Mouse (Mus musculus) c-Kit-positive CD71-positive TER-119-negative erythroid progenitor cells, embryonic 14.5 days (primary cell): ENCODE results near the gene Pradc1.
A peak's percentile ranks its signal among the peaks of the same experiment; 100 is the strongest.
"Not testable (repeated sequence)": the region's sequence is repeated elsewhere in the genome, so short reads cannot be mapped to it uniquely, and the experiment has no call there.

Source experiments
- DNase-seq: peaks from one replicate; pipeline ENCODE4 v3.0.0-alpha.2; 2013; ENCODE audit warnings: low read depth

Gene Pradc1

DNA sequence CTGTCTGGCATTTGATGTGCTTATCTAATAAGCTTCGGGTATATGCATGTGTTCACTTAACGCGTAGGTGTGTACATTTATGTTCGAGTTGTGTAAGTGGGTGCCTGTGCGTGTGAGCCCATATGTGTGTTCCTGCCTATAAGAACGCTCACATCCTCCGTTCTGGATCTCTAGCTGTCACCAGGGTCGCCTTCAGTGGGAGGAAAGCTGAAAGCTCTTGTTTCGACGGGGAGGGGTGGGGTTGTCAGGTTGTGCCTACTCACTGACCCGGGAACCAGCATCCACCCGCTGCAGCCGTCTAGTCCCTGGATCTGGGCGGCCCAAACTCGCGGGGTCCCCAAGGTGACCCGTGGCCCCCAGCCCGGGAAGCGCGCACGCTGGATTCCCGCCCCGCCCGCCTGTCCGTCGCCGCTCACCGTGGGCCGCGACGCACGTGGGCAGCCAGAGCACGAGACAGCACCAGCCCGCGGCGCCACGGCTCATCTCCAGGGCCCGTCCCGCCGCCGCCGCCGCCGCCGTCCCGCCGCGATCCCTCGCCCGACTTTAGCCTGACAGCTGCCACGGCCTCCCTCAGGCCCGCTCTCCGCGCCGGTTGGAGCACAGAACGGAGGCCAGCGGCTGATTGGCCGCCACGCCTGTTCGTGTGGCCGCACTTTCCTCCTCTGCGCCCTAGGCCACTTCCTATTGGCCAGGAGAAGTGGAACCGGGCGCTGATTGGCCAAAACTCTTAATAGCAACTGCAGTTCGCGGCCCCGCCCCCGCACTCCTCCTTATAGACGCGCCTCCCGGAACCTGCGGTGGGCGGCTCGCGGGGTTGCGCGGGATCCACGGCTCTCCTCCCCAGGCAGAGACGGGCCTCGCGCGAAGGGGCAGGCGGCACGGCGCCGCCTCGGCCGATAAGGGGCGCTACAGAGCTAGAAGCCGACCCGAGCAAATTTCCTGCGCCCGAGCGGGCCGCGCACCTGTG lies 790 bp downstream of the Pradc1 start, which contains the start of gene Cct7:
Gene Cct7 (plus strand): TSS at position 818 of the 967 bp plus-strand sequence.
- DNase-seq, result peak; percentile 99

DNA sequence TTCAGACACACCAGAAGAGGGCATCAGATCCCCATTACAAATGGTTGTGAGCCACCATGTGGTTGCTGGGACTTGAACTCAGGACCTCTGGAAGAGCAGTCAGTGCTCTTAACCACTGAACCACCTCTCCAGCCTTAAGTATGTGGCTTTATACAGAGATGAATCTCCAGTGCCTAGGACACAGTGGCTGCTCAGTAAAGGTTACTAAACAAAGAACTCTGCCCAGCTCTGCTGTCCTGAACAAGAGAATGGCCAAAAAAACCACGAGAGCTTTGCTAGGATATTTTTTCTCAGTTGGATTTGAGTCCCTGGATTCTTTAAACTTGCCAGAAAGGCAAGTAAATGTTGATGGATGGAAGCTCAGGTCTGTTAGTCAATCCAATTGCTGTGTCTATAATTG lies 1.6 kb downstream of the Pradc1 start:
- not testable (repeated sequence) for DNase-seq

DNA sequence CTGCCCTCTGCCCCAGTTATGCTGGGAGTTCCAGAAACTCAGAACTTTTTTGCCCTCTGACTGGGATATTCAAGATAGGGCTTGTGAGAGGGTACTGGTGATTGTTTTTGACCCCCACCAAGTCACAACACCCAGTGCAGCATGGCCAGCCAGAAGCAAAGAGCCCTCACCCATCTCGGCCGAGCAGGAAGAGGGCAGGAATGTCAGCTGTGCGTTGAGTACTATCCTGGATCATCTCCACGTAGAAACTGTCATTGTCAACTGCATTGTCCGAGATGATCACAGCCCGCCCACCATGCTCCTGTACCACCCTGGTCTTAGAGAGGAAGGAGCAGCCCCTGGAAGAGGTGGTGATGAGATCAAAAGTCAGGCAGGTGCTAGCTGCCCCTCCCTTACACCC lies 4.4 kb downstream of the Pradc1 start:
- DNase-seq, result no peak

DNA sequence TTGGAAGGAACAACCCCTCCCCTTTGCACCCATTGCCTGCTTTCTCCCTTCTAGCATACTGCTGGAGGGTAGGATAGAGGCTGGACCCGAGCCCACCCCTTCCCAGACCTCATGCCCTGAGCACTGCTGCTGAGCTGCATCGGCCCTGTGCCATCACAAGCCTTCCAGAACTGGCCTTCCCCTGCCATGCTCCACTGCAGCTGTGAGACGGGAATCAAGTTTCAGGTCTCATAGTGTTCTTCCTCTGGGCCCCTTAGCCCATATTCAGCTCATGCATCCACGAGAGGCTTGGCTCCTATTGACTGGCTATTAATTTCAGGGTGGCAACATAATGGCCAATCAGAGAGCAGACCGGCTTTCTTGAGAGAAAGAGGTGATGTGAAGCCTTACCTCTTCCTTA lies 6.5 kb downstream of the Pradc1 start:
- no peak for DNase-seq

DNA sequence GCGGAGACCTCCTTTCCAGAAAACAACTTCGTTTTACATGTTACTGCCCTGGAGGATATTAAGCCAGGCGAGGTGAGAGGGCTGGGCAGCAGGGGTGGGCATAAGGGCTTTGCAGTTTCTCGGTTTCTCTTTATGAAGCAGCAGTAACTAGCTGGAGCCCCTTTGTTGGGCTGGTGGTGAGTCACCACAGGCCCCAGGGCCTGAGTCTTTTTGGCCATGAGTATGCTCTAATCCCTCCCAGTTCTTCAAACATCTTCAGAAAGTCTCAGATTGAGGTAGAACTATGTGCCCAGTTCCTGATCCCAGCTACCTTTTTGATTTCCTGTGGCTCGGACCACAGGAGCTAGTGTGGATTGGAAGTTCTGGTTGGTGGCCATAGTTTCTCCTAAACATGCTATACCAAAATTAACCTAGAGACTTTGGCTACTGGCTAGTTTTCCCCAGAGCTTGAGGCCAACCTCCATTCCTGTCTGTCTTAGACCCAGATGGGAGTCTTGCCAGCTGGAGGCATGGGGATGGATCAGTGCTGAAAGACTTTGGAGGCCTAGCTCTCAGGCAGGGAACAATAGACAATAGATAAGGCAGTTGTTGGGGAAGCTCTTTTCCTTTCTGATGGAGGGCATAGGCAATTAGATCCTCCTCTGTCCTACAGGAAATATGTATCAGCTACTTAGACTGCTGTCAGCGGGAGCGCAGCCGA lies 7.4 kb downstream of the Pradc1 start:
- DNase-seq, result no peak

DNA sequence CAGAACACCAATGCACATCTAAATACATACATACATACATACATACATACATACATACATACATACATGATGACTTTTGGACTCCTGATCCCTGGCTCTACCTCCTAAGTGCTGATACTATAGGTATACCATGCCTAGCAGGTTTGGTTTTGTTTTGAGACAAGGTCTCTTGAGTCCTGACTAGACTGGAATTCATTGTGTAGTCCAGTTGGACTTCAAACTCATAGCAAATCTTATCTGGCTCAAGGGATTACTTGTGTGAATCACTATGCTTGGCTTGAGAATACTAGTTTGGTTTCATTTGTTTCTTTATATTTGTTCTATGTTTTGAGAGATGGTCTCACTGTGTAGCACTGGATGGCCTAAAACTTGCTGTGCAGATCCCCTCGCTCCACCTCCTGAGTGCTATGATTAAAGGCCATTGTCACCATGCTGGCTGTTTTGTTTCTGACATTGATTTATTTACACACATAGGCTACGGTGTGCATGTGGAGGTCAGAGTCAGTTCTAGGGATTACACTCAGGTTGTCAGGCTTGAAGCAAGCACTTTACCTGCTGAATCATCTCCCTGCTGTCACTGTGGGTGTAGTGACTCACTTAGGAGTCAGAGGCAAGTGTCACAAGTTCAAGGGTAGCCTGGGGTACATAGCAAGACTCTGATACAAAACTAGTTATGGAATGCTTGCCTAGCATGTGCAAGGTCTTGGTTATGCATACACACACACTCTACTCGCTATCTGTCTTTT lies 8.1 kb downstream of the Pradc1 start:
- DNase-seq, result no peak

DNA sequence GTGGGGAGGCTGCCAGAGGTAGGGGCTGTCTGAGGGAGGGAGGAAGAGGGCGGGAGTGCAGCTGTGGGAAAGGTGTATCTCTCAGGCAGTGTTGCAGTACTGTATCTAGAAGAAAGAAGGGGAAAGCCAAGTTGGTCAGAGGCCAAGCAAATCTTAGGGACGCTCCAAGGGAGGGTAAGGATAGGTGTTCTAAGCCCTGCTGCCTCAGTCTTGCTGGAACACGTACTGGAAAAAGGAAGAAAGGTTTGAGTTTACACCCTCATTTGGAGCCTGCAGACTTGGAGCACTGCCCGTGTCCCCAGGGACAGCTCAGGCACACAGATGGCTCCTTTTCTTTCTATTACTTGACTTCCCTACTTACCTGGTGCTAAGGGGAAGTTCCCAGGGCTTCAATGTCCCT lies 10.6 kb downstream of the Pradc1 start:
- DNase-seq, result no peak

DNA sequence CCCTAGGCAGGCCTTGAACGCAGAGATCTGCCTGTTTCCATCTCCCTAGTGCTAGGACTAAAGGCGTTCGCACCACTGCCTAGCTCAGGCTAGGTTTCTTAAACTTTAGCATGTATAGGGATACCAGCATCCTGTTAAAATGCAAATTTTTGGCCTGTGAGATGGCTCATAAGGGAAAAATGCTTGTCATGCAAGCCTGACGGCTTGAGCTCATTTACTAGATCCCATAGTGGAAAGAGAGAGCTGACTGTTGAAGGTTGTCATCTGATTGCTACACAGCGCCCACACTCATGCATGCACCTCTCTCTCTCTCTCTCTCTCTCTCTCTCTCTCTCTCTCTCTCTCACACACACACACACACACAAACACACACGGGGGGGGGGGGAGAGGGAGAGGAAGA lies 15.1 kb downstream of the Pradc1 start:
- no peak for DNase-seq

DNA sequence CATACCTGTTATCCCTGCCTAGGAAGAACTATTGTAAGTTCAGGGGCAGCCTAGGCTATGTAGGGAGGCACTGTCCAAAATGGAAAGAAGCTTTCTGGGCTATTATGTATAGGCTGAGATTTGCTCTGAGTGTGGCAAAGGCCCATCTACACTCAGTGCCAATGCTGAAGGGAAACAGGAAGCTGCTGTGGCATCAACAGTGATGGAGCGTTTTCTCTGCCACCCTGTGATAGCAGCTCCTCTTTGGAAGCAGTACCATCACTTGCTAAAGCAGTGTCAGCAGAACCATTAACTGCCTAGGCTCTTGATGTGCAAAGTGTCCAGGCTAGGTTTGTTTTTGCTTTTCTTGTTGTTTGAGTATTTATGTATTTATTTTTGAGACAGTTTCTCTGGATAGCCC lies 15.6 kb downstream of the Pradc1 start:
- DNase-seq, result no peak

DNA sequence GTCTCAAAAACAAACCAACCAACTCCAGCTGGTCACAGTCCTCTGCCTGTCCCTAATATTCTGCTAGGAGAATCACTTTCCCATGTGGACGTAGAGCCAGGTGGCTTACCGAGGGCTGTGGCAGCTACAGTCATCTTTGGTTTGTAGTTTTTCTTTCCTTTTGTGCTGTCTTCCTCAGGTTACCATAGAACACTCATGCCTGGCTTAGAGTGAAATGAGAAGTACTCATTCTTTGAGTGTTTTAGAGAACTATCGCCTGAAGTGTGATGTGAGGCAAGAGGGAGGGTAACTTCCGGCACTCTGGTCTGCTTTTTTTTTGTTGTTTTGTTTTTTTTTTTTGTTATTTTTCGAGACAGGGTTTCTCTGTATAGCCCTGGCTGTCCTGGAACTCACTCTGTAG lies 17.9 kb downstream of the Pradc1 start:
- no peak for DNase-seq

DNA sequence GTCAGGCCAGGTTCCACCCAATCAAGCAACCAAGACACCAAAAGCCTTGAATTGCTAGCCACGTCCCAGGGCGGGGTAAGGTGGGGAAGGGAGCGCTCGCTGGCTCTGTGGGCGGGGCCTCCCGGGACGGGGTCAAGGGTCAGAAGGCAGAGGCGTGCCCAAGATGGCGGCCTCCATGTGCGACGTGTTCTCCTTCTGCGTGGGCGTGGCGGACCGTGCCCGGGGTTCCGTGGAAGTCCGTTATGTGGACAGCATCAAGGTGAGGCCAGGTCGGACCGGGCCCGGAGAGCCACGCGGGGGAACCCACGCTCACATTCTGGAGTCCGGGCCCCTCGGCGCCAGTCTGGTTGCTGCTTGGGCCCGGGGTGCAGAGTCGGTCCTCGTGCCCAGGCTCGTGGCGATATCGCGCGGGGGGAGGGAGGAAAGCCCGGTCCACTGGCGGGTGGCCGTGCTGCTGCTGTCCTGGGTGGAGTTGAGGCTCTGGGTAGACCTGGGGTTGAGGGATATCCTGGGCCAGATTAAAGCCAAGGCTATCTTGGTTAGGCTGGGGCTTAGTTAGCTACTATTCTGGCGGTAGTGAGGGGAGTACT lies 19.8 kb downstream of the Pradc1 start, which contains the start of gene Smyd5:
Gene Smyd5 (plus strand): TSS at position 148 of the 590 bp plus-strand sequence.
- peak; percentile 80 for DNase-seq

DNA sequence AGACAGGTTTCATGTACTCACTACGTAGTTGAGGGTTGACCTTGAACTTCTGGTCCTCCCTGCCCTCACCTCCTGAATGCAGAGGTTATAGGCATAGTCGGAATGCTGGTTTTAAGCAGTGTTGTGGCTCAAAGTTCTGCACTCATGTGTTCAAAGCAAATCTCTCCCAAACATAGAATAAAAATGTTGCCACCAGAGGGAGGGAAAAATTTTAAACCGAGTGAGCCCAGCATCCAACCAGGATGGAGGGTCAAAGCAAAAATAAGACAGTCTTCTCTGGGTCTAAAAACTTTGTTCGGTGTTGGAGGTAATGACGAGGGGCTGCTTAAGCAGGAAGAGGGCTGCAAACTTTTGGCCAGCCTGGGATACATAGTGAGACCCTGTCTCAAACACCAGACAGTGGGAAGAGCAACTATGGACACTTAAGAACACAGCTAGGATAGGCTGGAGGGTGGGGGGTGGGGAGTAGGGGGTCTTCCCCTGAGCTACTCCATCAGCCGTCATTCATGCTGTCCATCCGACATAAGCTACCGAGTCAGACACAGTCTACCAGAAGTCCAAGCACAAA lies 20.4 kb downstream of the Pradc1 start:
- DNase-seq, result no peak

DNA sequence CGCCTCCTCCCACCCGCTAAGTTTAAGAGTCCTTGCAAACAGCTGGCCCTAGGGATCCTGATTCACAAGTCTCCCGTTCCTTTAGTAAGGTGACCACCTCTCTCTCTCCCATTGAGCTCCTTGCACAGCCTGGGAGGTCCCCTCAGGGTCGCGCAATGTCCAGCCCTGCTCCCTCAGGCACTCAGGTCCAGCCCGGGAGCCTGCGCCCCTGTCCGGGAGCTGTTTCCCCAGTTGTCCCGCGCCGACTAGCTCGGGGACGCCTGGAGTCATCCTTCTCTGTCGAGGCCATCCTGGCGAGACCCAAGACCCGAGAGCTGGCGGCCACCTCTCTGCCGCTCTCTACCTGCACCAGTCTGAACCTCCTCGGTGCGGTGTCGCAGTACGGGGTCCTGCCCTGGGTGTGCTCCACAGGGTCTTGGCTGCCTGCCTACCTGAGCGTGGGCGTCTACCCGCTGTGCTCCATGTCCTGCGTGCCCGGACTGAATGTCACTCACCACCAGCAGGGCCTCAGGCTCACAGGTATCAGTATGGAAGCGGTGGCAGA lies 27.9 kb downstream of the Pradc1 start, which contains the start of gene Noto:
Gene Noto (plus strand): TSS at position 51 of the 544 bp plus-strand sequence.
- DNase-seq, result no peak

DNA sequence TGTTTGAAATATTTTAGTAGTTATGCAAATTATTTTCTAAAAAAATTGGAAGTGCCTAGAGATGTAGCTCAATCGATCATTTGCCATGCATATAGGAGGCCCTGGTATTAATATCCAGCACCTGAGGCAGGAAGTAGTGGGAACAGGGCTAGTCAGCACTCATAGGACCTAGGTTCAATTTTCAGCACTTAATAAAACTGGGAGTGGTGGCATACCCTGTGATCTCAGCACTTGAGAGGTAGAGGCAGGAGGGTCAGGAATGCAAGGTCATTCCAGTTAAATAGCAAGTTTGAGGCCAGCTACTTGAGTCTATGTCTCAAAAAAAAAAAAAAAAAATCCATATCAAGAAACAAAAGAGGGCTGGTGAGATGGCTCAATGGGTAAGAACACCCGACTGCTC lies 32.6 kb downstream of the Pradc1 start:
- no peak for DNase-seq

DNA sequence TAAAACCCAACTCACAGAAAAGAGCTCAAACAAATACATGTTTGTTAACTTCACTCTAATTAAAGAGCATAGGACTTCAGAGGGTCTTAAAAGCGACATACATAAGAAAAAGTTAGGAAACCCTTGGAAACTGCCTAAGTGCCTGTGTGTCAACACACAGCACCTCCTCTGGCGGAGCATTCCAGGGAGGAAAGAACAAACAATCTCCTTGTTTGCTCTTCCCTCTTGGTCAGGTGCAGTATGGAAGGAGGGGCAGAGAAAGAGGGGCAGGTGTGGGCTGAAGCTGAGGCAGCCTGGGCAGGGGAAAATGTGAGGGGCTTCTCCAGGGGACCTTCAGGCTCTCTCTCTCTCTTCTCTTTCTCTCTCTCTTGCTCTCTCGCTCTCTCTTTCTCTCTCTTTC lies 35.9 kb downstream of the Pradc1 start:
- no peak for DNase-seq

DNA sequence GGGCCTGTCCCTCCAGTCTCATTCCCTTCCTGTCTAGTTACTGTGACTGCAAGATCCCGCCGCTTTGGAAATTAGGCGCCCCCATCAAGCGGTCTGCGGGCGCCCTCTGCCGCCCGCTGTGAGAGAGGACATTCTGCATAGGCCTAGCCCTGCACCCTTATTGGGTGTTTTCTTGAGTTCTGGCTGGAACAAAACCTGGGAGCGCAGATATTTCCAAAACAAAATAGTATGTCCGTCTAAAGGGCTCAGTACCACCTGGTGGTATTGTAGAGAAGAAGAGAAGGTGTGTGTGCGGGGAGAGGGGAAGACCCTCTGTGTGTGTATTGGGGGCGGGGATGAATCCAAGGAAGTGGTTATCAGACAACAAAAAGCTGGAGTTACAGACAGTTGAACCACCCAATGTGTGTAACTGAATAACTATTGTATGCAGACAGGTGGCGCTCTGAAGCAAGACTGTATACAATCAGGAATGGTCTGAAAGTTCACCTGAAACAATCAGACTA lies 40.9 kb downstream of the Pradc1 start:
- DNase-seq, result peak; percentile 51

DNA sequence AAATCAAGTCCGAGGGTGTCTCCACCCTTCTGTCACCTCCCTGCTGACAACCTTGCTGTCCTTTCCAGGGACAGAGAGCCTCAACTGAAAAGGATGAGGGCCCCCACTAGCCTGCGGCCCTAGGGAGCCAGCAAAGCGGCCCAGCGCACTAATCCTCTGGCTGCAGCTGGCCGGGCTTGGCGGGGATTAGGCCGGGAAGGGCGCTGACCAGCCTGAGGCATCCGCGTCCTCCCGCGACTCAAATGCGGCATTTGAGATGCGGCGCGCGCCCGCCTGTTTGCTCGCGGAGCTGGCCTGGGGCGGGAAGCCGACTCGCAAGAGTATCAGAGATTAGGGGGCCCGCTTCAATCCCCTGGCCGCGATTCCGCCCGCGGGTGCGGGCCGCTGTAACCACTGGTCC lies 42.8 kb downstream of the Pradc1 start:
- no peak for DNase-seq

DNA sequence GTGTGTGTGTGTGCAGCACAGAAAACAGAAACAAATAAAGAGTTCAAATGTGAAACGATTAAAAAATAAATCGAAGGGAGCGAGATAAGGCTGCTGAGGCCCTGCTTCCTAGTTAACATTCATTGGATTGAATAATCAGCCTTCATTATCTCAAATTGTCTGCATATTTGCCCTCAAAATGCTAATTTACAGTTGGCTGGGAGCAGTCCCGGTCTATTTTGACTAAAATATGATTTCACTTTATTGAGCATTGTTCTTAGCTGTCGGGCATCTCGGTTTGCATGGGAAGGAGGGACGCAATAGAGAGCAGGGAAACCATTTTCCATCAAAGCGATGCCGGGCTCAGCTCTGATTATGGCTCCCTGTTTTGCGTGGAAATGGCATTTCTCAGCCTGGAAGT lies 48.7 kb downstream of the Pradc1 start:
- no peak for DNase-seq

DNA sequence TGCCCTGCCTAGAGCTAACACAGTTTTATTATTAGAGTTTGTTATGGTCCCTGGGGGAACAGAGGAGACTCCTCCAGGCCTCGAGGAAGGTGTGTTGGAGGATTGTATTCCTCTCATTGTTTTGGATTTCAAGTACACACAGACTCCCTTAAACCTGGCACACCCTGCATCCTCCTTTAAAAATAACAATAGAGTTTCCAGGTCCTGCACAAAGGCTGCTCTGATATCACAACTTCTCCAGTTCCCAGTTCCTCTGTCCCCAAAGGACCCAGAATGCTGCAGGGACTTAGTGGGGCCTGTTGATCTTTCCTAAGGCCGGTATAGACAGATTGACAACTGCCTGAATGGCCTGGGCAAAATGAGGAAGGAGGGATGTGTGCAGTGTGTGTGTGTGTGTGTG lies 49.2 kb downstream of the Pradc1 start:
- DNase-seq, result no peak

DNA sequence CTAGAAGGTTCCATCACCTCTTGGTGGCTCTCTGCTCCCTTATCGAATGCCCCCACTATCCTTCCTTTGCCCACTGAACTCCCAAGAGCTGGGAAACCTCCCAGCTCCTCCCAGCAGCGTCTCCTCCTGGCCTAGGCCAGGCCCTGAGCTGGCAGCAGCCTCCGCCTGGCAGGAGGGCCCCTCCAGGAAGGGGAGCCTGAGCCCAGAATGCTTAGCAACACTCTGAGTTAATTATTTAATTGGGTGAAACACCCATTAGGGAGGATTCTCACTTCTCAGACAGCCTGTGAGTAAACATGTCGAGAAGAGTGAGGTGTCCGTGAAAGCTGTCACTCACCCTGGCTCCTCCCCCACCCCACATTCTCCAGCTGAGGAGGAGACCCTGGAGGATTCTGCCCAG lies 52.1 kb downstream of the Pradc1 start:
- no peak for DNase-seq

DNA sequence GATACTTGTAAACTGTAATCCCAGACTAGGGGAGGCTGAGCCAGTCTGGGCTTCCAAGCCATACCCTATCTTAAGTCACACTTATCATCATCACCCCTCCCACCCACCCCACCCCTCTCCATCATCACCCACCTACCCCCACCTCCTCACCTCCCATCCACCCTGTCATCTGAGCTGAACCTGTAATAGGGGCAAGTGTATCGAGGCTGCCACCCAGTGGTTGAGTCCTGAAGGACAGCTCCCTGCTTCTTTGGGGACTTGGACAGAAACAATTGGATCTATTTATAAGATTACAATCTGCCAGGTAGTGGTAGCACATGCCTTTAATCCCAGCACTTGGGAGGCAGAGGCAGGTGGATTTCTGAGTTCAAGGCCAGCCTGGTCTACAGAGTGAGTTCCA lies 54.6 kb downstream of the Pradc1 start:
- DNase-seq, result peak; percentile 42
